Comparison of ENCODE assay signal across 14 mouse cellular contexts in genomic region chr9:43232286-43232685, GRCm38 (mm10). TPM values are rescaled to one million over a fixed set of nuclear protein-coding genes. Genes with fewer than 3 reads are reported as not detected.
A peak's percentile ranks its signal among the peaks of the same experiment; 100 is the strongest.
DNase-seq lines count a peak whose midpoint lies in the region; ATAC-seq and TF ChIP-seq lines count a peak whose summit lies in the region.
"Had no signal": no experiment of that assay in that cellular context is flagged by ENCODE, and none has a peak within 500 bp of the region (broad histone marks: within the 10 kb centered on the region; RNA-seq: fewer than 3 reads in every experiment).

No protein-coding gene starts in this region.

- peak; percentile 48 for DNase-seq in embryo, embryonic 10 days (ENCODE audit: low spot score)
- no peak for DNase-seq in embryo, embryonic 11 days
- no peak for DNase-seq in kidney, postnatal 0 days (ENCODE audit: low spot score)
- no peak for DNase-seq in kidney, postnatal 25 days
- DNase-seq in embryonic facial prominence, embryonic 14.5 days (ENCODE audit: low spot score) = no peak
- no peak for DNase-seq in liver, embryonic 14.5 days (ENCODE audit: low read depth in 3 of 3, low spot score in 3 of 3)
- DNase-seq in layer of hippocampus, postnatal 25 days (ENCODE audit: extremely low spot score in 1 of 2, low spot score in 1 of 2) = no peak
- DNase-seq: adrenal gland, postnatal 36 days; cerebellum, postnatal 10 days had no signal

- 23% methylated on average over 5 of the region's 5 CpGs for whole genome bisulfite sequencing in kidney, postnatal 0 days
- WGBS in embryonic facial prominence, embryonic 14.5 days = 8% methylated on average over 4 of the region's 5 CpGs
- 64% methylated on average over 5 of the region's 5 CpGs for WGBS in liver, embryonic 14.5 days (ENCODE audit: insufficient replicate concordance)

- H3K4me2 ChIP-seq in kidney, postnatal 0 days (ENCODE audit: low read length) = no peak overlapping the region
- H3K4me2 ChIP-seq in embryonic facial prominence, embryonic 14.5 days (ENCODE audit: low read depth, low read length) = 0 out of 2 replicates have a peak overlapping the region, but pooled peaks have one; percentile 7
- H3K4me2 ChIP-seq in liver, embryonic 14.5 days (ENCODE audit: low read depth) = no peak overlapping the region
- H3K4me2 ChIP-seq: forebrain, embryonic 15.5 days; hindbrain, embryonic 13.5 days; midbrain, embryonic 15.5 days had no signal

- no peak for TF ChIP-seq EP300 in liver, embryonic 14.5 days (IDR thresholded peaks at IDR 0.05; ENCODE audit: low read depth)

- H3K27me3 ChIP-seq in kidney, postnatal 0 days (ENCODE audit: insufficient read depth, low read length) = no peaks in the 10 kb centered on the region
- H3K27me3 ChIP-seq in embryonic facial prominence, embryonic 14.5 days (replicated peaks; ENCODE audit: control insufficient read depth, insufficient read depth, low read length) = no peaks in the 10 kb centered on the region
- H3K27me3 ChIP-seq in liver, embryonic 14.5 days (ENCODE audit: control insufficient read depth, insufficient read depth, low read length) = no peaks in the 10 kb centered on the region
- H3K27me3 ChIP-seq: forebrain, embryonic 15.5 days had no signal

- no peaks in the 10 kb centered on the region for H3K9me3 ChIP-seq in kidney, postnatal 0 days (replicated peaks; ENCODE audit: low read length)
- no peaks in the 10 kb centered on the region for H3K9me3 ChIP-seq in embryonic facial prominence, embryonic 14.5 days (ENCODE audit: control insufficient read depth, low read length)
- no peaks in the 10 kb centered on the region for H3K9me3 ChIP-seq in liver, embryonic 14.5 days (ENCODE audit: control insufficient read depth, low read length)
- H3K9me3 ChIP-seq: forebrain, embryonic 15.5 days; hindbrain, embryonic 13.5 days; midbrain, embryonic 15.5 days had no signal

- H3K4me1 ChIP-seq in kidney, postnatal 0 days (replicated peaks; ENCODE audit: insufficient read depth, low read length) = peaks cover 52% of the 10 kb centered on the region
- peaks cover 32% of the 10 kb centered on the region for H3K4me1 ChIP-seq in embryonic facial prominence, embryonic 14.5 days (ENCODE audit: control insufficient read depth, insufficient read depth, low read length)
- H3K4me1 ChIP-seq in liver, embryonic 14.5 days (replicated peaks; ENCODE audit: control insufficient read depth in 2 of 2, insufficient read depth in 2 of 2, low read length in 1 of 2) = peaks cover 54 to 84% of the 10 kb centered on the region in 2 experiments
- H3K4me1 ChIP-seq: forebrain, embryonic 15.5 days; midbrain, embryonic 15.5 days had no signal

- H3K4me3 ChIP-seq in kidney, postnatal 0 days (replicated peaks; ENCODE audit: low read depth, low read length) = no peak overlapping the region
- no peak overlapping the region for H3K4me3 ChIP-seq in embryonic facial prominence, embryonic 14.5 days (ENCODE audit: low read depth, low read length)
- H3K4me3 ChIP-seq in liver, embryonic 14.5 days (ENCODE audit: insufficient read depth in 1 of 2, low read depth in 2 of 2, low read length in 2 of 2) = no peak overlapping the region
- H3K4me3 ChIP-seq: forebrain, embryonic 15.5 days; hindbrain, embryonic 13.5 days; midbrain, embryonic 15.5 days had no signal

- no peak for TF ChIP-seq CTCF in kidney, postnatal 0 days (IDR thresholded peaks at IDR 0.05; ENCODE audit: low read depth)
- TF ChIP-seq CTCF in liver, embryonic 14.5 days (IDR thresholded peaks at IDR 0.05; ENCODE audit: low read depth) = no peak

- no peak for ATAC-seq in kidney, postnatal 0 days (replicated peaks; ENCODE audit: low FRiP score, low read depth)
- 0 out of 2 replicates have a peak, but pooled peaks have one; percentile 31 for ATAC-seq in embryonic facial prominence, embryonic 14.5 days (ENCODE audit: low read depth)
- no peak for ATAC-seq in liver, embryonic 14.5 days (ENCODE audit: insufficient read depth)
- no peak for ATAC-seq in inflammation-experienced regulatory T-cells, adult 6 months
- ATAC-seq: forebrain, embryonic 15.5 days had no signal

- H3K27ac ChIP-seq in kidney, postnatal 0 days = peak overlapping the region; percentile 74; the same call in 1 of the 2 replicates
- peak overlapping the region; percentile 39 for H3K27ac ChIP-seq in embryonic facial prominence, embryonic 14.5 days (replicated peaks; ENCODE audit: low read depth, low read length)
- peak overlapping the region; percentile 35; the same call in 1 of the 2 replicates for H3K27ac ChIP-seq in liver, embryonic 14.5 days
- H3K27ac ChIP-seq: forebrain, embryonic 15.5 days; hindbrain, embryonic 13.5 days; midbrain, embryonic 15.5 days had no signal

- no peaks in the 10 kb centered on the region for H3K36me3 ChIP-seq in kidney, postnatal 0 days (ENCODE audit: insufficient read depth, low read length)
- H3K36me3 ChIP-seq in embryonic facial prominence, embryonic 14.5 days (ENCODE audit: control insufficient read depth, insufficient read depth, low read length) = peaks cover 46% of the 10 kb centered on the region; the same call in 1 of the 2 replicates
- H3K36me3 ChIP-seq in liver, embryonic 14.5 days (replicated peaks; ENCODE audit: control insufficient read depth, insufficient read depth, low read depth) = peaks cover 21% of the 10 kb centered on the region
- H3K36me3 ChIP-seq: forebrain, embryonic 15.5 days; hindbrain, embryonic 13.5 days; midbrain, embryonic 15.5 days had no signal

- H3K9ac ChIP-seq in kidney, postnatal 0 days (ENCODE audit: low read depth, low read length) = no peak overlapping the region
- peak overlapping the region; percentile 31; the same call in 1 of the 2 replicates for H3K9ac ChIP-seq in embryonic facial prominence, embryonic 14.5 days (ENCODE audit: low read depth, low read length)
- H3K9ac ChIP-seq in liver, embryonic 14.5 days (replicated peaks) = peak overlapping the region; percentile 27; the same call in 1 of the 2 replicates
- H3K9ac ChIP-seq: forebrain, embryonic 15.5 days; midbrain, embryonic 15.5 days had no signal

RNA-seq across cellular contexts. Expression of gene Oaf, which starts 7.4 kb away (rescaled TPM):
- 57.2 and 62.9 TPM in 2 replicates for polyA plus RNA-seq in kidney, postnatal 0 days (2015; fragmentation: Nextera tagmentation; extraction: Ambion mirVana)
- polyA plus RNA-seq in embryonic facial prominence, embryonic 14.5 days (2014; fragmentation: Nextera tagmentation; extraction: Ambion mirVana) = 118 and 123 TPM in 2 replicates
- polyA plus RNA-seq in liver, embryonic 14.5 days (2012; rRNA removed) = 20.7 and 29.4 TPM in 2 replicates
- polyA plus RNA-seq in liver, embryonic 14.5 days (2014; fragmentation: Nextera tagmentation; extraction: Ambion mirVana) = 37.1 and 42.6 TPM in 2 replicates
- total RNA-seq in layer of hippocampus, postnatal 25 days (2021) = 10 to 100 TPM; 21.9 TPM
- polyA plus RNA-seq in inflammation-experienced regulatory T-cells, adult 6 months (2017; shearing (Covaris generic)) = 1 to 10 TPM in 1 of 3 experiments, under 1 TPM in 1, not detected in 1; 0.28 to 1.3 TPM

RNA-seq across cellular contexts. Expression of gene Pou2f3, which starts 22.1 kb away (rescaled TPM):
- 0.41 and 0.47 TPM in 2 replicates for polyA plus RNA-seq in kidney, postnatal 0 days (2015; fragmentation: Nextera tagmentation; extraction: Ambion mirVana)
- 3.8 and 4.5 TPM in 2 replicates for polyA plus RNA-seq in embryonic facial prominence, embryonic 14.5 days (2014; fragmentation: Nextera tagmentation; extraction: Ambion mirVana)
- polyA plus RNA-seq in liver, embryonic 14.5 days (2012; rRNA removed) = not detected in 2 replicates
- polyA plus RNA-seq in liver, embryonic 14.5 days (2014; fragmentation: Nextera tagmentation; extraction: Ambion mirVana) = not detected in 2 replicates
- total RNA-seq in layer of hippocampus, postnatal 25 days (2021) = under 1 TPM; 0.12 to 0.28 TPM
- polyA plus RNA-seq in inflammation-experienced regulatory T-cells, adult 6 months (2017; shearing (Covaris generic)) = not detected
- total RNA-seq: adrenal gland, postnatal 36 days; layer of hippocampus, postnatal 14 days had no signal
- polyA plus RNA-seq: forebrain, embryonic 15.5 days; hindbrain, embryonic 13.5 days had no signal

Comparison
In these comparisons a context has a peak if more than half of its experiments do, and no peak if none do; other contexts are left out.
1. RNA of gene Oaf, which starts 7.4 kb away (polyA plus RNA-seq): 118 to 123 TPM in embryonic facial prominence, embryonic 14.5 days, 57.2 to 62.9 TPM in kidney, postnatal 0 days and 20.7 to 42.6 TPM in liver, embryonic 14.5 days; 0.28 to 1.3 TPM in inflammation-experienced regulatory T-cells, adult 6 months; every median in the first group is over 4 times any median in the second.
2. Peak in every context shown above with its lines, with median percentiles within 50 percentile points of each other: H3K27ac ChIP-seq.